Mouse (Mus musculus): ENCODE measurements around the gene Spag4. TPM values are rescaled to one million over a fixed set of nuclear protein-coding genes. Genes with fewer than 3 reads are reported as not detected.

Gene Spag4
- 1 to 10 TPM; 3.0 to 3.4 TPM for total RNA-seq (2021)

DNA sequence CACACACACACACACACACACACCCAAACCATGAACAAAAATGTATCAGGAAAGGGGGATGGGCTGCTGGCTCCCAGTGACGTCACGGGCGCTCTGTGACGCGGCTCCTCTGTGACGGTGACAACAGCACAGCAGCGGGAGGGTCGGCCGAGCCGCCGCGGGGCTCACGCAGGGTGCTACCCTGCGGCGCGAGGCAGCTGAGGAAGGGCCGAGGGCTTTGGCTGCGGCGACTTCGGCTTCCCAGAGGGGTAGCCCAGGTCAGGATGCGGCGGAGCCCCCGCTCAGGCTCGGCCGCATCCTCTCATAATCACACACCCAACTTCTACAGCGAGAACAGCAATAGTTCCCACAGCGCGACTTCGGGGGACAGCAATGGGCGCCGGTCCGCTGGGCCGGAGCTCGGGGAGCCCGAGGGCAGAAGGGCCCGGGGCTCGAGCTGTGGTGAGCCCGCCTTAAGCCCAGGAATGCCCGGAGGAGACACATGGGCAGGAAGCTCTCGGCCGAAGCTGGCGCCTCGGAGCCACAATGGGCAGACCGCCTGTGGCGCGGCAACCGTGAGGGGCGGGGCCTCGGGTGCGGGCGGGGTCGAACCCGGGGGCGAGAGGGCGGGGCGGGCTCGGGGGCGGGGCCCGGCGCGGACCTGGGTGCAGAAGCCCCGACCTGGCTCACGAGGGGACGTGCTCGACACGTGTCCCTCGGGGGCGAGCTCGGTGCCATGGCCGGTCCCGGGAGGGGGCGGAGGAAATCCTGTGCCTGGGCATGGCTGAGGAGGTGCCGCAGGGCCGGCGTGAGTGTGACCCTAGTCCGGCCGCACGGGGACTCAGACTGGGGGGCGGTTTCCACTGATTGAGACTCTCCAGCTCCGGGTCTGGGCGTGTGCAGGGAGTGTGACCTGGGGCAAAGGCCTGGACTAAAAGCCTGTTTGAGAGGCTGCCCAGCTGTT lies at the start of gene Spag4:
Gene Spag4 (plus strand): TSS at position 77 of the 943 bp plus-strand sequence.
- peak; percentile 50 to 56 for DNase-seq

DNA sequence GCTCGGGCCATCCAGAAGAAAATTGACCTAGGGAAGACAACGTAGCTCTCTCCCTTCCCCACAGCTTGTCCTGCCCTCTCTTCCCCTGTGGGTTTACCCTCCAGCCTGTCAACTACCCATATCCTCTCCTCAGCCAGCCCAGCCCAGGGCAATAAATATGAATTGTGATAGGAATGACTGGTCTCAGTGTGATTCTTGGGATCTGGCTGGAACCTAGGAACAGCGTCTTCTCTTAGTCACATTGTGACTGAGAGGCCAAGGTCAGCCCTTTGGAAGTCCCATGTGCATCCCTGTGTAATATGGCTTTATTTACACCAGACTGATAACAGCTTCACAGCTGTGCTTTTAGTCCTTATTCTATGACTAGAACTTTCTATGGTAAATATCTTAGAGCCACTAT lies 46.9 kb upstream of the Spag4 start:
- DNase-seq = no peak

- DNase-seq = no peak
Observed at GRCm38 (mm10) chr2:156021219-156021618, 43.8 kb upstream of the Spag4 start.

DNA sequence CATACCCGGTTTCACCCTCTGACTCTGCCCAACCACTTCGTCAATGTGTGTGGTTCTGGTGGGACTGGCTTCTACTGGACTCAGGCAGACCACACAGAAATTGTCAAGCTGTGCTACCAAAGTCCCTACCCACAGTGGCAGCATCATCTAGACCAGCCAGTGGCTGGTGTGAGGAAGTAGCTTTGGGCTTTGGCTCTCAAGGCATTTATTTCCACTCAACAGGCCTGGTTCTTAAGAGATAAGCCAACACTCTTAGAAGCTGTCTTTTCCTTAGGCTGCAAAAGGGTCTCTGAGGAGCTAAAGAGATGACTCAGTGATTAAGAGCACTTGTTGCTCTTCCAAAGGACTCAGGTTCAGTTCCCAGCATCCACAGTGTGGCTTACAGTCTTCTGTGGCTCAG lies 43.2 kb upstream of the Spag4 start:
- no peak for DNase-seq

DNA sequence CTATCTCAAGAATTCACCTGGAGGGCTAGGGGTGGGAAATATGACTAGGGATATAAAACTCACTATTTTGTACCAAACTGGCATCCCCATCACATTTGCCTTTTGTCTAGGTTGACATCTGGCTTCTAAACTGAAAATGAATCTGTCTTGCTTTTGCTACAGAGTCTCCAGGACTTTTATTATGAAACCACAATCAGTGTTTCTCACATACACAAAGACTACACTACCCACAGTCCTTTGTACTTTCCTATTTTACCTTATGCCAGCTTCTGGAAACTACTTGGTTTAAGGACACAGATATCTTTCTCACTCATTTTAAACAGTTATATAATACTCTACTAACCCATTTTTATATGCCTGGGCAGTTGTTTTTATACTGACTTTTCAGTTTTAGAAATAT lies 39.5 kb upstream of the Spag4 start:
- no peak for DNase-seq

- no peak for DNase-seq
Observed at GRCm38 (mm10) chr2:156039390-156039789, 25.6 kb upstream of the Spag4 start.

DNA sequence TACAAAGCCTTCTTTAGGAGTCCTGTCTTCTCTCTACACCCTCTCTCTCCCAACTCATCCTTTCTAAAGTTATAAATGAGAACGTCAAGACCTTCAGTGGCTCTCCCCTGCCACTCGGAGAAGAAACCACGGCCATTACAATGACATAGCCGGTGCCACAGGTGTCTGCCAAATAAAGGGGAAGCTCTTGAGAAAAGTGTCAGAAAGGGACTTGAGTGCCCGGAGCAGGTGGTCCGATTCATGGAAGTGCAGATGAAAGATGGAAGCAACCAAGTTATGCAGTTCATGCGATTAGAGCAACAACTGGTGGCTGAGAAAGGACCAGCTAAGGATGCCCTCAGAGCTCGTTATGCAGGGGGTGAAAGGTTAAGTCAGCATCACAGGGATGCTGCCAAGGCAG lies 22.1 kb upstream of the Spag4 start:
- DNase-seq = no peak

- DNase-seq = no peak
Observed at GRCm38 (mm10) chr2:156047929-156048328, 17.0 kb upstream of the Spag4 start.

DNA sequence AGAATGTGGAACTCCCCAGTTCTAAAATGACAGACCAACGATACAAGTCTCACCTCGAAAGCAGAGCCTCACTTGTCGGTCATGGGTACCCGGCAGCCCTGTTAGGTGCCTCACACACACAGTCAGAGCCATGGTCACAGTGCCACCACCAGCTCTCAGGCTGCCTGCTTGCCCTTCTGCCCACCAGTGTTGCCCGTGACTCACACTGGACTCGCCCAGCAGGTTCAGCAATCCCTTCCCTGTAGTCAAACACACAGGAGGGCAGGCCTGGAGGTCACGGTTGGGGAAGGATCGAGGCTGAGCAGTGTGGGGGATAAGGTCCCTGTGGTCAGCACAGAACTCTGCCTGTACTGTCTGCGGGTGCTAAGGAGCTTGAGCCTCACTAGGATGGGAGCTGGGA lies 12.2 kb upstream of the Spag4 start, which contains the start of gene Fer1l4:
Gene Fer1l4 (minus strand): TSS at position 132 of the 400 bp plus-strand sequence.
- DNase-seq = no peak

- DNase-seq = no peak
Observed at GRCm38 (mm10) chr2:156066126-156066525, 1.2 kb downstream of the Spag4 start.

DNA sequence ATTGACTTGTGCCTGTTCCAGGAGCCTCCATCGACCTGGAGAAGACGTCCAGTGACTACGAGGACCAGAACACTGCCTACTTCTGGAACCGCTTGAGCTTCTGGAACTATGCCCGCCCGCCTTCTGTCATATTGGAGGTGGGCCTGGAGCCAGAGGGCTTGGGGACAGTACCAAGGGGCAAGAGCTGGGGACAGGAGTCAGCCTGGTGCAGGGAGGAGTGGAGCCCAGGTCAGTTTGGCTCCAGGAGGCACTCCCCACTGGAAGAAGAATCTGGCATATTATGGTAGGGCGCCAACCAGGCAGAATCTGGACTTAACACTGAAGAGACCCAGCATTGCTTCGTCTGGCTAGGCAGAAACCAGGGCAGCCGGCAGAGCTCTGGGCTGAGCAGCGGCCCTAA lies 2.9 kb downstream of the Spag4 start:
- DNase-seq = no peak

GRCm38 (mm10) chr2:156071236-156071635 lies 6.3 kb downstream of the Spag4 start:
- DNase-seq = no peak

DNA sequence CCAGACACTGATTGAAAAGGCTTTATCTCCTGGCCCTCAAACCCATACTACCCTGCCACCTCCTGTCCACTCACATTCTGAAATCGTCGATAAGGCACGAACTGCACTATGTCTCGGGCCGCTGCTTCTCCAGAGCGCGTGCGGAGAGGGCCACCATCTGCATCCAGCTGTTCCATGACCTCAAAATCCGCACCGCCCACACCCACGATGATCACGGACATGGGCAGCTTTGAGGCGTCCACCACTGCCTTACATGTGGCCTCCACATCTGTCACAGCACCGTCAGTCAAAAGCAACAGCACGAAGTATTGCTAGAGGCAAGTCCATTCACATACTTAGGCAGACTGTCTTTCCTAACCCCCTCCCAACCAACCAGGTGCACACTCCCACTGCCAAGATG lies 8.8 kb downstream of the Spag4 start:
- DNase-seq = no peak

GRCm38 (mm10) chr2:156077461-156077860 lies 12.5 kb downstream of the Spag4 start:
- DNase-seq = no peak

DNA sequence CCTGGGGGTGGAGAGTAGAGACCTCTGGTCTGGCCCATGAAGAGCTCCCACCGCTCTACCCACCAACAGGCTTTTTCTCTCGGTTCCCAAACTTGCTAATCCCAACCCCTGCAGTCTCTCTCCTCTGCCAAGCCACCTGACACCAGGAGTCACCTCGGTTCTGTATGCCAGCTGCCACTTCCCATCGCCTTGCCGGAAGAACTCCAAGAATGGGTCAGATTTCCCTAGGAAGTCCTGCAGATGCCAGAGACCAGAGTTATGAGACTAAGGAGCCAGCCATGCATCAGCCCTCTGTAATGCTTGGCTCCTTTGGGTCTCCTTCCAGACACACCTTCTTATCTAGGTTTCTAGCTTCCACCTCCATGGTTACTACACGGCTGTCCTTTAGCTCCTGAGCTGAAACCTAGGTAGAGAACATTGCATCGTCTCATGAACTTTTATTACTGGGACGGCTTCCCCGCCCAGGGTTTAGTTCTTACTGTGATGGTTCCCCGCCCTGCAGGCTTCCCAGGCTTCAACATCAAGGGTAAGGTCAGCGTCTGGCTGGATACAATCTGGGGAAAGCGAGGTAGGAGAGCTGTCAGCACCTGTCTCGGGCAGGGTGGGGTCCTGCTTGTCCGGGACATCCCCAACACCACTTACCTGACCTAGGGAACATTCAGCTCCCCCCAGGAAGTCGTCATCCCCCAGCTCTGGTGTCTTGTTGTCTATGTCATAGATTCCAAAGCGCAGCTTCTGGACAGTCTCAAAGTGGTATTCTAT lies 13.6 kb downstream of the Spag4 start:
- DNase-seq = no peak

GRCm38 (mm10) chr2:156079183-156079560 lies 14.2 kb downstream of the Spag4 start:
- DNase-seq = no peak

DNA sequence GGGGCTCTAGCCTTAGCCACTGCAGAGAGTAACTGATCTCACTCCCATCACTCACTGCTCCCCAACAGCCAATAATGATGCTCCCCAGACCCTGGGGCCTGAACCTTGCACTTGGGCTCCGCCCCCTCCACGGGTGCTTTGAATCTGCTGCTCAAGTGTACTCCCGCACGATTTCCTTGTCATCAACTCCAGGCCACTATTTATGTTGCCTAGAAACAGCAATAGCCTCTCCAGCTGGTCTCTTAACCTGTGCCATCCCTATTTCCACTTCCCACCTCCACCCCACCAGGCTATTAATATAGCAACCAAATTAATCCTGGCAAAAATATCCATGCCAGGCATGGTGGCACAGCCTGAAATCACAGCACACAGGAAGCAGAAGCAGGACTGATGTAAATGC lies 14.7 kb downstream of the Spag4 start:
- DNase-seq = no peak

DNA sequence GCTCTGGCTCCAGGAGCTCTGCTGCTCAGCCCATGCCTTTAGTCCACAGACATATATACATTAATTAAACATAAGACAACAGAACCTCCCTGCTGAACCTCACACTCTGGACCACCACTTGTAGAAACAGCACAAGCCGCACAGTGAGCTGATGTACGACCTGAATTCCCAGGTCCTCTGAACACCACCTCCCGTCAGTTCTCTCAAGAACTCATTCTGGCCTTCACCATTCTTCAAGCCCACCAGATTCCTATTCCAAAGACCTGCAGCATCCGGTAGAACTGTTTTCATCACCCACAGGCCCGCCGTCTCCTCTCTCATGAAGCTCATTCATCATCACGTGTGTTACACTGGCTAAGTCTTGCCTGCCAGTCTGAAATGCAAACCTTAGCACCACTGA lies 15.4 kb downstream of the Spag4 start:
- DNase-seq = no peak

DNA sequence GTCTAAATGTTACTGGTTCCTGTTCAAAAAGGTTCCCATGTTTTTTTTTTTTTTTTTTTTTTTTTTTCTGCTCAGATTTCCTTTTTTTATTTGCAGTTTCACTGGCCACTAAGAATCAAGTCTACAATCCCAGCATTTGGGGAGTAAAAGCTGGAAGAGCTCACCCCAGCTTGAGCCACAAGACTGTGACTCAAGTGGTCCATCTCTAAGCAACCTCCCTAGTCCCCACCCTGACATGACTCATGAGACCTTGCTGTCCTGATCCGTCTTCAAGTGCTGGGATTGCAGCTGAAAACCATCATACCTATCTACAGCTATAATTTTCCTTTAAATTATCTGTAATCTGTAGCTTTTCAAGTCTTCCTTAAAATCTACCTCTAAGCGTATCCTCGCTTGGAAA lies 19.6 kb downstream of the Spag4 start:
- no peak for DNase-seq

GRCm38 (mm10) chr2:156087391-156088110 lies 22.6 kb downstream of the Spag4 start:
- DNase-seq = no peak

DNA sequence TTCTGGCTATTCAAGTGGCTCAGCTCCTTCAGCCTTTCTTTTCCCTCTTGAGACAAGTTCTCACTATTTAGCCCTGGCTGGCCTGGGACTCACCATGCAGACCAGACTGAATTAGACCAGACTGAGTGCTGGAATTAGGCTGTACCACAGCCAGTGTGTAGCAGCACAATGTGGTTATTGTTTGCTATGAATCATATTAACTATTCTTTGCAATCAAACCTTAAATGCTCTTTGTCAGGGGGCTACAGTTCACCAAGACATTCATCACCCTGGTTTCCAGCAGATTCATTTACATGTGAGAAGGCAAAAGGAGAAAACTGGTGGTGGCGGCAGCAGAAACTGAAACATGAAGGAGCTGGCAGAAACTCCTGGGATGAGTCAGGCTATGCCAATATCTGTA lies 24.8 kb downstream of the Spag4 start:
- no peak for DNase-seq

GRCm38 (mm10) chr2:156091926-156092325 lies 27.0 kb downstream of the Spag4 start:
- no peak for DNase-seq
